Mouse (Mus musculus): ENCODE results near the gene 4632433K11Rik. TPM values are rescaled to one million over a fixed set of nuclear protein-coding genes. Genes with fewer than 3 reads are reported as not detected.
"Not testable (repeated sequence)": the region's sequence is repeated elsewhere in the genome, so short reads cannot be mapped to it uniquely, and the experiment has no call there.

4632433K11Rik gene
- polyA plus RNA-seq, 1 experiment from 2014 or later: 0.33 TPM

DNA sequence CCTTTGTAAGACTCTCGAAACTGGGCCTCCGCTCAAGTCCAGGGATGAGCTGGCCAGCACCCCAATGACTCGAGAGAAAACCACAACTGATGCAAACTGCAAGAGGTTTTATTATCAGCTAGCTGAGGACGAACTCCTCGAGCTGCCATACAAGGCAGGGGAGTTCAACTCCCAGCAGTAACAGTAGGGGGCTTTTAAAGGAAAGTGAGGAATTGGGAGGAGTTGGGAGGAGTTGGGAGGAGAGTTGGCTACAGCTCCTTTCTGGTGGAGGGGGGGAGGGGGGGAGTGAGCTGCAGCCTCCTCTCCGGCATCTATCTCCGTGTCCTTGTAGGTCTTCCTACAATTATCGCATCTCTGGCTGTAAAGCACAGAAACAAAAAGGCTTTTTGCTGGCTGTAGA is 31.0 kb upstream of the 4632433K11Rik start:
- not testable (repeated sequence) for H3K4me1 ChIP-seq (ENCODE audit: control insufficient read depth, insufficient read depth, low read length); DNase-seq (ENCODE audit: low spot score, missing footprints); H3K4me3 ChIP-seq (ENCODE audit: low read depth, low read length); H3K4me2 ChIP-seq; H3K27ac ChIP-seq (ENCODE audit: low read depth, low read length); ATAC-seq (ENCODE audit: low FRiP score); H3K9me3 ChIP-seq (ENCODE audit: control insufficient read depth, low read length); H3K27me3 ChIP-seq (ENCODE audit: control insufficient read depth, insufficient read depth, low read length); H3K9ac ChIP-seq (ENCODE audit: low read length)
- H3K36me3 ChIP-seq (ENCODE audit: control insufficient read depth, insufficient read depth, low read length): peaks cover 11% of the 10 kb centered on the region
- WGBS: 66% methylated on average over 8 of the region's 8 CpGs

DNA sequence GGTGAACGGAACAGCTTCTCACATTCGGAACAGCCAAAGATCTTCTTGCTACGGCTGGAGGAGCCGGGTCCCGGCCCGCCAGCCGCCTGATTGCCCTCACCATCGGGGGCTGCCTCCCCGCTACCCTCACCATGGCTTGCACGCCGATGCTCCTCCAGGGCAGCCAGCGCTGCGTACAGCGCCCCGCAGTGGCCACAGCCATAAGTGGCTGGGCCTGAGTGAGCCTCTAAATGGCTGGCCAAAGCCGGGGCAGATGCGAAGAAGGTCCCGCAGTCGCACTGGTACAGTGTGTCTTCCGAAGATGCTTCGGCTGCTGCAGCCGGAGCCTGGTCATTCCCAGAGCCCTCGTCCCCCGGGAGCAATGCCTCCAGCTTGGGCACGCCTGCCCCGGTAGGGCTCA is 25.7 kb upstream of the 4632433K11Rik start:
- Histone ChIP-seq H3K9ac (ENCODE audit: low read length) (no peak overlapping the region), H3K27ac (ENCODE audit: low read depth, low read length) (no peak overlapping the region), H3K27me3 (ENCODE audit: control insufficient read depth, insufficient read depth, low read length) (no peaks in the 10 kb centered on the region), H3K4me3 (ENCODE audit: low read depth, low read length) (no peak overlapping the region), H3K36me3 (ENCODE audit: control insufficient read depth, insufficient read depth, low read length) (peaks cover 43% of the 10 kb centered on the region), H3K9me3 (ENCODE audit: control insufficient read depth, low read length) (no peaks in the 10 kb centered on the region), H3K4me2 (no peak overlapping the region), H3K4me1 (ENCODE audit: control insufficient read depth, insufficient read depth, low read length) (no peaks in the 10 kb centered on the region)
- WGBS: 95% methylated on average over 26 of the region's 26 CpGs
- no peak for ATAC-seq (ENCODE audit: low FRiP score)
- no peak for DNase-seq (ENCODE audit: low spot score, missing footprints)

DNA sequence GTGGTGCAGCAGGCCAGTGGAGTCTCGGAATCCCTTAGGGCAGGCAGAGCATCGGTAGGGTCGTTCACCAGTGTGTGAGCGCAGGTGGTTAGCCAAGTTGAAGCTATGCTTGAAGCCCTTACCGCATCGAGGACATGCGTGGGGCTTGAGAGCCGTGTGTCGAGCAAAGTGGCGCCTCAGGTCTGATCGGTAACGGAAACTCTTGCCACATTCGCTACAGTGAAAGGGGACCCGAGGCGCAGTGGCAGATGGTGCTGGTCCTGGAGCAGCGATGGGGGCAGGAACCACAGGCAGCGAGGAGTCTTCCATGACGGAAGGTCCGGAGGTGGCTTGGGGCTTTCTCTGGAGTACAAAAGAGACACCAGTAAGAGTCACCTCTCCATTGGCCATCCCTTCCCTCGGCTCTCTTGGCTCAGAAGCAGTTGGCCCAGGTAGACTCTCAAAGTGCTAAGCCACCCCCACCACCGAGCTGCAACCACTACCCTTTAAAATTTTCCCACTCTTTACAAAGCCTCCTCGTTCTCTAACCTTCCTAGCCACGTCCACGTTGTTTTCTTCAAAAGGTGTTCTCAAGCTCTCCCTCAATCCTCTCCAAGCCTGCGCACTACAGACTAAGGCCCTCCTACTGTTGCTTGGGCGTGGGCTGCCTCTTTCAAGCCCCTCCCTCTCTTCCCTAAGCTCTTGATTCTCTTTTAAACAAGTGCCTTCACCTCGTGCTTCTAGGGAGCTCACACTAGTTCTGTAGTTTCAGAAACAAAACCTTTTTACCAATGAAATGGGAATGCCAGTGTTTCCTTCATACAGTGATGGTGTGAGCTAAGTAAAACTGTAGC is 21.0 kb upstream of the 4632433K11Rik start:
- peaks cover 32% of the 10 kb centered on the region for H3K36me3 ChIP-seq (ENCODE audit: control insufficient read depth, insufficient read depth, low read length)
- WGBS: 89% methylated on average over 27 of the region's 27 CpGs
- DNase-seq (ENCODE audit: low spot score, missing footprints) (no peak), ATAC-seq (ENCODE audit: low FRiP score) (no peak)
- no peak overlapping the region for H3K4me2 ChIP-seq
- H3K4me1 ChIP-seq (ENCODE audit: control insufficient read depth, insufficient read depth, low read length): no peaks in the 10 kb centered on the region
- no peak overlapping the region for H3K9ac ChIP-seq (ENCODE audit: low read length)
- H3K9me3 ChIP-seq (ENCODE audit: control insufficient read depth, low read length): no peaks in the 10 kb centered on the region
- no peaks in the 10 kb centered on the region for H3K27me3 ChIP-seq (ENCODE audit: control insufficient read depth, insufficient read depth, low read length)
- H3K4me3 ChIP-seq (ENCODE audit: low read depth, low read length): no peak overlapping the region
- no peak overlapping the region for H3K27ac ChIP-seq (ENCODE audit: low read depth, low read length)

DNA sequence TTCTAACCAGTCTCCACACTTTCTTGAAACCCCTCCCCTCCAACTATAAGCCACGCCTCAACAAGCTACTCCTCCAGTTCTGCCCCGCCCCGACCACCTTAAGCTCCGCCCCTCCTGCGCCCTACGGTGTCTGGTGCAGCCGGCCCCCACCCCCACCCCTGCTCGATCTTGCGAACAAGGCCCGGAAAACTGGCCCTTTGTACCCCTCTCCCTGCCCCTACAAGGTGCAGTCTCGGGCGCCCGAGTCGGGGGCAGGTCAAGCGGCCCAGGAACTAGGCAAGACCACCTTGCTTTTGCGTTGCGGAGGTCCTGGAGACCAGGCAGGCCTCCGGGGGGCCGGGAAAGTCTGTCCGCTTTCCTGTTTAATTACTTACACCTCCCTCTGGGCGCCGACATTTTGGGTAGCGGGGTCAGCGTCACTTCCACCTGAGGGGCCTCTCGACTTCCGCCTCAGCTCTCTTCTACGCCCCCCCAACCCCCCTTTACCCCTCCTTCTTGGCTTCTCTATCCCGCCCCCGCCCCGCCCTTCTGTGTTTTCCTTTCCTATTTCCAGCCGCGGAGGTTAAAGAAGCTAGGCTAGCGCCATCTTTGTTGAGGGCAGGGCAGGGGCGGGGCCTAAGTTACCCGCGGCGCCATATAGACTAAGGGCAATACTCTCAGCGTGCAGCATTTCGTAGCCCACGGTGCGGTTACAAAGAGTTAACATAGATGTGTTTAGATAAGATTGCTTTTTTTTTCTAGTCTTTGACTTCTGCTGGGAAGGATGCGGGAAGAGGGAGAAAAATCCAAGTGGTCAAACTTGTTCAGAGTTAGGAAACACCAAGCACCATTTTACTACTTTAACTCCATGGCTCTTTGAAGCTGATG is 19.4 kb upstream of the 4632433K11Rik start, which contains the start of the genes Zfp524 and Fiz1:
Zfp524 (plus strand) TSS at position 165 of the 867 bp plus-strand sequence.
Fiz1 (minus strand) TSS at position 447 of the 867 bp plus-strand sequence.
- under 1% methylated on average over 42 of the region's 42 CpGs for WGBS
- DNase-seq (ENCODE audit: low spot score, missing footprints) (peak; percentile 100), ATAC-seq (ENCODE audit: low FRiP score) (peak; percentile 81)
- H3K9ac ChIP-seq (ENCODE audit: low read length): peak within 1 kb of the TSS; percentile 89
- no peaks in the 10 kb centered on the region for H3K9me3 ChIP-seq (ENCODE audit: control insufficient read depth, low read length)
- no peaks in the 10 kb centered on the region for H3K4me1 ChIP-seq (ENCODE audit: control insufficient read depth, insufficient read depth, low read length)
- peak within 1 kb of the TSS; percentile 65 for H3K4me3 ChIP-seq (ENCODE audit: low read depth, low read length)
- H3K36me3 ChIP-seq (ENCODE audit: control insufficient read depth, insufficient read depth, low read length): peaks cover 21% of the 10 kb centered on the region
- H3K27ac ChIP-seq (ENCODE audit: low read depth, low read length): peak within 1 kb of the TSS; percentile 96
- no peaks in the 10 kb centered on the region for H3K27me3 ChIP-seq (ENCODE audit: control insufficient read depth, insufficient read depth, low read length)
- H3K4me2 ChIP-seq: peak within 1 kb of the TSS; percentile 54

DNA sequence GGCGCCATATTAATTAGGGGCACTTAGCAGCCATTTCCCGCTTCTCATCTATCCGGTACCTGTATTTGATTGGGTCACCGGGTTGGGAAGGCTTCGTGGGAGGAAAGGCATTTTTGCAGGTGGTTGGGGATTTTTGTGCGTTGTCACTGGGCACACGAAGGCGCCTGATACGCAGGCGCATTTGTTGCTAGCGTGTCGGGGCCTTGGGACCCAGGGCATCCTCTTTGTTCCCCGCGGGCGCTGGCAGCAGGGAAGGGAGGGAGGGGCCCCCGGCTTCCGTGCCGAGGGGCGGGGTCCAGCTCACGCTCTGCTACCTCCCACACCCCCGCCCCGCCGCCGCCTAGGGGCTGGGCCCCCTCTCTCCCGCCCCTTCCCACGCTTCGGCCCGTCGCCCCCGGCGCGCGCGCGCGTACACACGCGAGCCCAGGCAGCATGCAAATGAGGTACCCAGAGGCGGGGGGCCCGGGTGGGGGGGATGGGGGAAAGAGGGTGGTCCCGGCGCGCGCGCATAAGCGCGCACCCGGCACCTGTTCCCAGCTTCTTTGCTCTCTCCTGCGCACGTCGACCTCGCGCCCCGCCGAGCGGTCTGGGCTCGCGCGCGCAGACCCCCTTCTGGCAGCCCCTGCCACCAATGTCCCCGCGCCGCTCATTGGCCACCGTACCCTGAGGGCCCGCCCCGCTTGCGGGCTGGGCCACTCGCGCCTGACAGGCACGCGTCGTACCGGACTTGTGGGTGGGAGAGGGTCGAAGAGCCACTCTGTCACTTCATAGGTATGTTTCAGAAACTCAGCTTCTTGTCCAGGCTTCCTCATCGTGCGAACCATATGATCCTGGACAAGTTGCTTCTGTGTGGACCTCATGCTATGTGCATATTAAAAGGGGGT is 18.6 kb upstream of the 4632433K11Rik start, which contains the start of gene Gm44973:
Gm44973 (plus strand) TSS at position 379 of the 884 bp plus-strand sequence.
- peak within 1 kb of the TSS; percentile 89 for H3K9ac ChIP-seq (ENCODE audit: low read length)
- ATAC-seq (ENCODE audit: low FRiP score): peak; percentile 84
- under 1% methylated on average over 50 of the region's 76 CpGs for WGBS

DNA sequence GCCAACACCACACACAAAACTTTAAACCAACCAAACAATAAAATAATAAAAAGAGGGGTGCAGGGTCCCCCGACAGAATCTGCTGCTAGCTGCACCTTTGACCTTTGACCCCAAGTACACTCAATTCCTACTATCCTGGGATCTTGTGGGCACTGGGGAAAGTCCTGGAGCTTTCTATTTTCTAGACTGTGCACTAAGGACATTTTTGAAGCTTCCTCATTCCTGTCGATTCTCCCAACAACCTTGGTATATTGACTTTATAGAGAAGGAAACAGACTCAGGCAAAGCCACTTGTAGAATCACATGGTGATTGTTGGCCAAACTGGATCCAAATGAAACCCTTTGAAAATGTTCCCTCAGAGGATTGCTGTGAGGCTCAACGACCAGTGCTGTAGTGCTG is 17.9 kb upstream of the 4632433K11Rik start:
- DNase-seq (ENCODE audit: low spot score, missing footprints): no peak
- peak overlapping the region; percentile 54 for H3K4me2 ChIP-seq
- no peaks in the 10 kb centered on the region for H3K9me3 ChIP-seq (ENCODE audit: control insufficient read depth, low read length)
- H3K27me3 ChIP-seq (ENCODE audit: control insufficient read depth, insufficient read depth, low read length): no peaks in the 10 kb centered on the region
- 62% methylated on average over 3 of the region's 3 CpGs for WGBS
- peak overlapping the region; percentile 83; the same call in 1 of the 2 replicates for H3K9ac ChIP-seq (ENCODE audit: low read length)
- H3K36me3 ChIP-seq (ENCODE audit: control insufficient read depth, insufficient read depth, low read length): peaks cover 13% of the 10 kb centered on the region
- ATAC-seq (ENCODE audit: low FRiP score): no peak
- H3K27ac ChIP-seq (ENCODE audit: low read depth, low read length): peak overlapping the region; percentile 95
- peak overlapping the region; percentile 65 for H3K4me3 ChIP-seq (ENCODE audit: low read depth, low read length)
- peaks cover 1% of the 10 kb centered on the region; the same call in 1 of the 2 replicates for H3K4me1 ChIP-seq (ENCODE audit: control insufficient read depth, insufficient read depth, low read length)

More for the DNA sequence above, 18.6 kb upstream of the 4632433K11Rik start, which contains the start of gene Gm44973:
- no peaks in the 10 kb centered on the region for H3K4me1 ChIP-seq (ENCODE audit: control insufficient read depth, insufficient read depth, low read length)
- H3K4me2 ChIP-seq: peak within 1 kb of the TSS; percentile 54
- H3K9me3 ChIP-seq (ENCODE audit: control insufficient read depth, low read length): no peaks in the 10 kb centered on the region
- peak; percentile 99 for DNase-seq (ENCODE audit: low spot score, missing footprints)
- peak within 1 kb of the TSS; percentile 65 for H3K4me3 ChIP-seq (ENCODE audit: low read depth, low read length)
- peaks cover 19% of the 10 kb centered on the region for H3K36me3 ChIP-seq (ENCODE audit: control insufficient read depth, insufficient read depth, low read length)
- H3K27me3 ChIP-seq (ENCODE audit: control insufficient read depth, insufficient read depth, low read length): no peaks in the 10 kb centered on the region
- peak within 1 kb of the TSS; percentile 96 for H3K27ac ChIP-seq (ENCODE audit: low read depth, low read length)

DNA sequence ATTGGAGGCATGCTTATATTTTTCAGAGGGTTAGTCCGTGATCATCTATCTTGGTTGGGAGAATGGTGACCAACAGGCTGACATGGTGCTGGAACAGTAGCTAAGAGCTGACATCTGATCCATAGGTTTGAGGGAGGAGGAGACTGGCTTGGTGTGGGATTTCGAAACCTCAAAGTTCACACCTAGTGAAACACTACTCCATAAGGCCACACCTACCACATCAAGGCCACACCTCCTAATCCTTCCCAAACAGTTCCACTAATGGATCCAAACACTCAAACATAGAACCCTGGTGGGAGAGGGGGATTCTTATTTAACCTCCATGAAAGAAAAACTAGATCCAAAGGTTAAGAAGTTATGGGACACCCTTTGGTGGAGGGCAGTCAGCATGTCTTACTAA is 17.0 kb upstream of the 4632433K11Rik start:
- ATAC-seq (ENCODE audit: low FRiP score): no peak
- Histone ChIP-seq H3K9ac (ENCODE audit: low read length) (no peak overlapping the region), H3K4me3 (ENCODE audit: low read depth, low read length) (no peak overlapping the region), H3K4me2 (no peak overlapping the region), H3K27me3 (ENCODE audit: control insufficient read depth, insufficient read depth, low read length) (no peaks in the 10 kb centered on the region), H3K36me3 (ENCODE audit: control insufficient read depth, insufficient read depth, low read length) (peaks cover 5% of the 10 kb centered on the region; the same call in 1 of the 2 replicates), H3K27ac (ENCODE audit: low read depth, low read length) (no peak overlapping the region), H3K9me3 (ENCODE audit: control insufficient read depth, low read length) (no peaks in the 10 kb centered on the region), H3K4me1 (ENCODE audit: control insufficient read depth, insufficient read depth, low read length) (peaks cover 8% of the 10 kb centered on the region; the same call in 1 of the 2 replicates)
- WGBS: 97% methylated on average over 2 of the region's 2 CpGs
- DNase-seq (ENCODE audit: low spot score, missing footprints): no peak

DNA sequence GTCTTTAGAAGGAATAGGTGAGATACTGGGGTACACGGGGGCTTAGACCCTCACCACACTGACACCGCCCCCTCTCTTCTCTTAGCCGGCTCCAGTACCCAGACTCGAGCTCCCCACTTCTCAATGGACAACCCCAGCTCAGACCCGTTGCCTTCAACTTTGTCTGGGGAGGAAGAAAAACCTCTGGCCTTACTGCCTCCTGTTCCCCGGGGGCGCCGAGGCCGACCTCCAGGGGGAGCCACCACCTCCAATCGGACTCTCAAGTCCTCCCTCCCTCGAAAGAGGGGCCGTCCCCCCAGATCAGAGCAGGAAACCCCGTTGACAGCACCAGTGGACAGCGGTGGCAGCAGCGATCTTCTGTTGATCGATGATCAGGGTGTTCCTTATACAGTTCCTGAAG is 16.6 kb upstream of the 4632433K11Rik start:
- ATAC-seq (ENCODE audit: low FRiP score): no peak
- DNase-seq (ENCODE audit: low spot score, missing footprints): no peak
- WGBS: 90% methylated on average over 16 of the region's 16 CpGs
- Histone ChIP-seq H3K4me2 (no peak overlapping the region), H3K4me3 (ENCODE audit: low read depth, low read length) (no peak overlapping the region), H3K27me3 (ENCODE audit: control insufficient read depth, insufficient read depth, low read length) (no peaks in the 10 kb centered on the region), H3K36me3 (ENCODE audit: control insufficient read depth, insufficient read depth, low read length) (peaks cover 4% of the 10 kb centered on the region; the same call in 1 of the 2 replicates), H3K4me1 (ENCODE audit: control insufficient read depth, insufficient read depth, low read length) (peaks cover 8% of the 10 kb centered on the region; the same call in 1 of the 2 replicates), H3K27ac (ENCODE audit: low read depth, low read length) (no peak overlapping the region), H3K9me3 (ENCODE audit: control insufficient read depth, low read length) (no peaks in the 10 kb centered on the region), H3K9ac (ENCODE audit: low read length) (no peak overlapping the region)

Measured in midbrain, embryonic 11.5 days (tissue).